Mouse (Mus musculus): ENCODE data around the gene Gm49395. TPM values are rescaled to one million over a fixed set of nuclear protein-coding genes. Genes with fewer than 3 reads are reported as not detected.

The Gm49395 gene
- total and polyA plus RNA-seq, 3 experiments: 0.30 to 0.69 TPM; not detected in 1

DNA sequence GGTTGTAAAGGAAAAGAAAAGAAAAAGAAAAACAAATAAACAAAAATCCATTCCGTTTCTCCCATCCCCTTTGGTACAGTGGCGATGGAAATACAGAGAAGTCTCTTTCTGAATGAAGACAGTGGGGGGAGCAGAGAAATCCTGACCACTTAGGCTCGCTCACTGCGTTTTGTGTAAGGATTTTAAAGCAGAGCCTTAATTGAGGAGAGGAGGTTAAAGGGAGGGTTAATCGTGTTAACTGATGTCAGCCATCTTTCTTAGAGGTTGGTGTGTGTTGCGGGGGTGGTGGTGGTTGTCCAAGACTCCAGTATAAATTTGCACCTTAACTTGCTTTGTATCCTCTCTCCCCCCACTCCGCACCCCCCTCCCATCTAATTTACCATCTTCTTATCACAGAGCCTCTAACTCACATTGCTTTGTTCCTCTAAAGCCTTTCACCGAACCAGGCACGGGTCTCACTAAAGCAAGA, 10.7 kb downstream of the Gm49395 start:
- peaks cover 5 to 23% of the 10 kb centered on the region in 2 experiments; a peak in 3 of 4 replicates for H3K4me1 ChIP-seq (ENCODE audit: control insufficient read depth in 1 of 2, insufficient read depth in 2 of 2)
- in situ Hi-C loops (cut with MboI; ENCODE audit: low pct_ligation_motif_present, low pct_unique_long_range_greater_than_20kb, low sequenced_read_pairs) (no loop called here), dilution Hi-C loops (cut with MboI; ENCODE audit: extremely low pct_ligation_motif_present, extremely low pct_unique_long_range_greater_than_20kb, low sequenced_read_pairs) (no loop called here)
- H3K79me2 ChIP-seq (replicated peaks; ENCODE audit: control insufficient read depth, extremely low read depth, insufficient read depth, poor library complexity, severe bottlenecking): peaks cover 16% of the 10 kb centered on the region
- H3K27ac ChIP-seq (ENCODE audit: insufficient read depth, low read depth): no peak overlapping the region
- peak overlapping the region; percentile 92; the same call in 1 of the 2 replicates for H3K4me2 ChIP-seq (ENCODE audit: insufficient read depth, low read depth, poor library complexity, severe bottlenecking)
- no peak overlapping the region for H3K9ac ChIP-seq (ENCODE audit: insufficient read depth, low read depth)
- H3K36me3 ChIP-seq (replicated peaks in 1 of 2; ENCODE audit: control insufficient read depth in 1 of 2, insufficient read depth in 1 of 2, low read length in 1 of 2): peaks cover 8 to 20% of the 10 kb centered on the region in 2 experiments
- no peak for DNase-seq (ENCODE audit: extremely low read depth)
- H3K27me3 ChIP-seq (replicated peaks): no peaks in the 10 kb centered on the region
- TF ChIP-seq ZKSCAN1 (IDR thresholded peaks at IDR 0.05; ENCODE audit: borderline replicate concordance, low read depth, low read length) (no peak), CHD1 (IDR thresholded peaks at IDR 0.05; ENCODE audit: low read depth, low read length) (no peak), MYC (IDR thresholded peaks at IDR 0.05; ENCODE audit: low read depth, low read length) (no peak), SMC3 (IDR thresholded peaks at IDR 0.05; ENCODE audit: low read depth, low read length) (no peak), GABPA (IDR thresholded peaks at IDR 0.05; ENCODE audit: insufficient replicate concordance, low read depth, low read length) (no peak), KAT2A (IDR thresholded peaks at IDR 0.05; ENCODE audit: insufficient replicate concordance, low read length) (no peak), MEF2A (IDR thresholded peaks at IDR 0.05; ENCODE audit: borderline replicate concordance, low read depth, low read length) (no peak), ZC3H11A (IDR thresholded peaks at IDR 0.05; ENCODE audit: low read depth, low read length) (no peak), JUND (conservative IDR thresholded peaks at IDR 0.05; ENCODE audit: low read depth, low read length) (no peak), POLR2AphosphoS2 (IDR thresholded peaks at IDR 0.05; ENCODE audit: low read depth, low read length) (no peak), MXI1 (IDR thresholded peaks at IDR 0.05; ENCODE audit: low read depth, low read length) (no peak), NELFE (IDR thresholded peaks at IDR 0.05; ENCODE audit: low read depth, low read length) (no peak), MAX (IDR thresholded peaks at IDR 0.05; ENCODE audit: low read length) (no peak), ZMIZ1 (IDR thresholded peaks at IDR 0.05; ENCODE audit: low read depth, low read length) (no peak), BHLHE40 (IDR thresholded peaks at IDR 0.05; ENCODE audit: low read depth, low read length) (no peak), SIN3A (IDR thresholded peaks at IDR 0.05; ENCODE audit: low read length) (no peak), TCF12 (IDR thresholded peaks at IDR 0.05; ENCODE audit: low read depth, low read length) (no peak), PAX5 (IDR thresholded peaks at IDR 0.05; ENCODE audit: low read length) (no peak), IRF4 (IDR thresholded peaks at IDR 0.05; ENCODE audit: low read depth, low read length) (no peak)
- no peaks in the 10 kb centered on the region for H3K9me3 ChIP-seq (replicated peaks; ENCODE audit: low read length)
- H3K4me3 ChIP-seq (replicated peaks in 1 of 3; ENCODE audit: low read depth in 2 of 3, low read length in 2 of 3, poor library complexity in 1 of 3): no peak overlapping the region
